Mouse (Mus musculus) stomach, postnatal 0 days (tissue): ENCODE results near the gene Shroom3.
"Not testable (repeated sequence)": the region's sequence is repeated elsewhere in the genome, so short reads cannot be mapped to it uniquely, and the experiment has no call there.

Source experiments
- CTCF ChIP-seq: IDR thresholded peaks from 2 replicates; pipeline ENCODE4 v1.5.1; 2016; ENCODE audit warnings: antibody characterized with exemption, low read depth, mild to moderate bottlenecking, moderate library complexity
- EP300 ChIP-seq: optimal IDR thresholded peaks from 2 replicates; pipeline ENCODE3; 2016; ENCODE audit warnings: antibody characterized with exemption

GRCm38 (mm10) chr5:92922981-92923380 lies 239.7 kb downstream of the Shroom3 start:
- TF ChIP-seq CTCF, EP300: not testable (repeated sequence)
